ENCODE assay signal across 8 mouse cellular contexts in genomic region chr10:99132189-99132588, GRCm38 (mm10). TPM values are rescaled to one million over a fixed set of nuclear protein-coding genes. Genes with fewer than 3 reads are reported as not detected.
DNase-seq lines count a peak whose midpoint lies in the region; ATAC-seq and TF ChIP-seq lines count a peak whose summit lies in the region.

No protein-coding gene starts in this region.

- H3K4me3 ChIP-seq in lung, adult 2 months (replicated peaks; ENCODE audit: extremely low read depth, low read depth, low read length) = no peak overlapping the region
- H3K4me3 ChIP-seq in limb, embryonic 13.5 days = no peak overlapping the region

- 65% methylated on average over 6 of the region's 6 CpGs for WGBS in lung, adult 2 months
- 71% methylated on average over 6 of the region's 6 CpGs for WGBS in limb, embryonic 13.5 days

- no peak for DNase-seq in frontal cortex, postnatal 14 days (ENCODE audit: low spot score in 2 of 2)
- peak; percentile 35 to 38 for DNase-seq in lung, adult 18-20 months
- no peak for DNase-seq in lung, adult 2 months
- peak; percentile 84 to 91 for DNase-seq in thymus, adult 18-20 months
- no peak for DNase-seq in cerebellum, postnatal 25 days
- no peak for DNase-seq in MN1 (ENCODE audit: low spot score)

- TF ChIP-seq POLR2A in lung, adult 2 months (IDR thresholded peaks at IDR 0.05; ENCODE audit: borderline replicate concordance, extremely low read depth, low read depth, low read length) = no peak

- TF ChIP-seq CTCF in lung, adult 2 months (IDR thresholded peaks at IDR 0.05; ENCODE audit: insufficient read depth, low read length) = no peak

- no peaks in the 10 kb centered on the region for H3K27me3 ChIP-seq in limb, embryonic 13.5 days

- H3K9ac ChIP-seq in limb, embryonic 13.5 days = no peak overlapping the region

- H3K4me2 ChIP-seq in limb, embryonic 13.5 days (replicated peaks) = no peak overlapping the region

- H3K27ac ChIP-seq in limb, embryonic 13.5 days = no peak overlapping the region

- H3K4me1 ChIP-seq in lung, adult 2 months (ENCODE audit: control insufficient read depth, insufficient read depth, low read length) = peaks cover 4% of the 10 kb centered on the region; the same call in 1 of the 2 replicates
- peaks cover 17% of the 10 kb centered on the region for H3K4me1 ChIP-seq in limb, embryonic 13.5 days

- no peaks in the 10 kb centered on the region for H3K9me3 ChIP-seq in limb, embryonic 13.5 days

- peaks cover 18% of the 10 kb centered on the region for H3K36me3 ChIP-seq in limb, embryonic 13.5 days

- peak; percentile 66 for ATAC-seq in frontal cortex, adult (ENCODE audit: low TSS enrichment)
- peak; percentile 76 for ATAC-seq in limb, embryonic 13.5 days (ENCODE audit: low FRiP score, low read depth)

RNA-seq across cellular contexts. Expression of gene Phxr2, which starts 6.1 kb away (rescaled TPM):
- polyA plus RNA-seq in lung, adult 2 months (2012; rRNA removed) = not detected in 2 replicates
- polyA plus RNA-seq in limb, embryonic 13.5 days (2015; fragmentation: Nextera tagmentation; extraction: Ambion mirVana) = not detected in 2 replicates

RNA-seq across cellular contexts. Expression of gene Galnt4, which starts 24.2 kb away (rescaled TPM):
- 3.2 and 4.6 TPM in 2 replicates for polyA plus RNA-seq in lung, adult 2 months (2012; rRNA removed)
- polyA plus RNA-seq in limb, embryonic 13.5 days (2015; fragmentation: Nextera tagmentation; extraction: Ambion mirVana) = 8.9 and 10.1 TPM in 2 replicates

RNA-seq across cellular contexts. Expression of gene Poc1b, which starts 25.4 kb away (rescaled TPM):
- polyA plus RNA-seq in lung, adult 2 months (2012; rRNA removed) = 6.5 and 7.3 TPM in 2 replicates
- 17.6 and 22.6 TPM in 2 replicates for polyA plus RNA-seq in limb, embryonic 13.5 days (2015; fragmentation: Nextera tagmentation; extraction: Ambion mirVana)

Comparison
In these comparisons a context has a peak if more than half of its experiments do, and no peak if none do; other contexts are left out.
1. DNase-seq: peak in lung, adult 18-20 months (2 of 2) and thymus, adult 18-20 months (2 of 2); none in frontal cortex, postnatal 14 days (0 of 2), lung, adult 2 months (single experiment), cerebellum, postnatal 25 days (0 of 2) and MN1 (single experiment).